ENCODE assay signal across 11 mouse cellular contexts in the genomic region with DNA sequence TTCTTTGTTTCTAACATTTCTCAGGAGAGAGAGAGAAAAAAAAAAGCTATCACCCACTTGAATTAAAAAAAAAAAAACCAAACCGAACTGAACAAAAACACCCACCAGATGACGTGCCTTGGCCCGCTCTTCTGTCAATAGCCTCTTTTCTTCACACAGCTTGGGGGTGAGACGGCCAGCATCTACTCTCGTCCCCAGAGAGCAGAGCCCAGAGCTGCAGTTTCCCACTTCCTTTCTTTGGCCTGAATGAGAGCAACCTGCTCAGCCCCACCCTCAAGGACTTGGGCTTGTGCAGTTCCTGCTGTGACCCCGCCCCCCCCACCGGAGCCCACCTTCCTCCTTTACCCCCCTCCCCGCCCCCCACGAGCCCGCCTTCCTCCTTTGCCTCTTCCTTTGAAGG. TPM values are rescaled to one million over a fixed set of nuclear protein-coding genes. Genes with fewer than 3 reads are reported as not detected.
DNase-seq lines count a peak whose midpoint lies in the region; ATAC-seq and TF ChIP-seq lines count a peak whose summit lies in the region.
"Had no signal": no experiment of that assay in that cellular context is flagged by ENCODE, and none has a peak within 500 bp of the region (broad histone marks: within the 10 kb centered on the region; RNA-seq: fewer than 3 reads in every experiment).

No protein-coding gene starts in this region.

- H3K36me3 ChIP-seq in hindbrain, embryonic 16.5 days (ENCODE audit: control insufficient read depth, insufficient read depth, low read length): no peaks in the 10 kb centered on the region
- H3K36me3 ChIP-seq in hindbrain, embryonic 10.5 days: peaks cover 31% of the 10 kb centered on the region
- H3K36me3 ChIP-seq in ES-E14 (ENCODE audit: control insufficient read depth, insufficient read depth, low read length, poor library complexity, severe bottlenecking): no peaks in the 10 kb centered on the region
- H3K36me3 ChIP-seq in forebrain, embryonic 15.5 days: no peaks in the 10 kb centered on the region
- H3K36me3 ChIP-seq: liver, embryonic 15.5 days had no signal

- H3K4me3 ChIP-seq in hindbrain, embryonic 16.5 days (ENCODE audit: low read length): no peak overlapping the region
- H3K4me3 ChIP-seq in hindbrain, embryonic 10.5 days: no peak overlapping the region
- no peak overlapping the region for H3K4me3 ChIP-seq in ES-E14 (ENCODE audit: insufficient read depth in 1 of 2, low read depth in 1 of 2, low read length in 2 of 2, poor library complexity in 1 of 2, severe bottlenecking in 1 of 2)
- H3K4me3 ChIP-seq in left cerebral cortex, adult 2 months: no peak overlapping the region
- H3K4me3 ChIP-seq in forebrain, embryonic 15.5 days: no peak overlapping the region
- H3K4me3 ChIP-seq: liver, embryonic 15.5 days had no signal

- in situ Hi-C loops in ES-E14 (cut with MboI; ENCODE audit: low sequenced_read_pairs in 2 of 2, unreplicated experiment in 2 of 2): no loop called here

- DNase-seq in hindbrain, embryonic 10.5 days (ENCODE audit: low spot score): no peak
- DNase-seq in CD4-positive helper T cell, adult 2 months (ENCODE audit: low read depth, low spot score): peak; percentile 27
- no peak for DNase-seq in ES-E14 (ENCODE audit: low read depth, low spot score)
- peak; percentile 33 for DNase-seq in naive thymus-derived CD4-positive, alpha-beta T cell, adult 2 months (ENCODE audit: low read depth)
- no peak for DNase-seq in left cerebral cortex, adult 2 months (ENCODE audit: extremely low spot score in 1 of 2, low spot score in 2 of 2)
- no peak for DNase-seq in right cerebral cortex, adult 2 months (ENCODE audit: low spot score in 2 of 2)
- DNase-seq: cerebellum, postnatal 36 days had no signal

- intact Hi-C loops in left cerebral cortex, adult 2 months (cut with DNase I): no loop called here

- H3K9me3 ChIP-seq in hindbrain, embryonic 16.5 days (ENCODE audit: control insufficient read depth, low read length): no peaks in the 10 kb centered on the region
- no peaks in the 10 kb centered on the region for H3K9me3 ChIP-seq in hindbrain, embryonic 10.5 days
- no peaks in the 10 kb centered on the region for H3K9me3 ChIP-seq in ES-E14 (ENCODE audit: control insufficient read depth, insufficient read depth, low read depth, low read length)
- no peaks in the 10 kb centered on the region for H3K9me3 ChIP-seq in forebrain, embryonic 15.5 days
- H3K9me3 ChIP-seq: liver, embryonic 15.5 days had no signal

- no peak overlapping the region; the same call in 1 of the 2 replicates for H3K4me2 ChIP-seq in hindbrain, embryonic 16.5 days (ENCODE audit: low read length)
- no peak overlapping the region for H3K4me2 ChIP-seq in forebrain, embryonic 15.5 days (replicated peaks)
- H3K4me2 ChIP-seq: liver, embryonic 15.5 days had no signal

- no peak for TF ChIP-seq CTCF in left cerebral cortex, adult 2 months (IDR thresholded peaks at IDR 0.05)

- 37% methylated on average over 10 of the region's 10 CpGs for WGBS in hindbrain, embryonic 16.5 days
- WGBS in hindbrain, embryonic 10.5 days: 41% methylated on average over 10 of the region's 10 CpGs
- WGBS in forebrain, embryonic 15.5 days: 31% methylated on average over 10 of the region's 10 CpGs

- 0 out of 2 replicates have a peak, but pooled peaks cover 5% of the 10 kb centered on the region for H3K4me1 ChIP-seq in hindbrain, embryonic 16.5 days (ENCODE audit: control insufficient read depth, insufficient read depth, low read depth, low read length)
- H3K4me1 ChIP-seq in hindbrain, embryonic 10.5 days (replicated peaks): peaks cover 24% of the 10 kb centered on the region
- H3K4me1 ChIP-seq in ES-E14 (ENCODE audit: control insufficient read depth in 2 of 2, insufficient read depth in 2 of 2, low read length in 2 of 2, poor library complexity in 1 of 2): peaks cover 0 to 3% of the 10 kb centered on the region in 2 experiments; a peak in 1 of 4 replicates
- 0 out of 2 replicates have a peak, but pooled peaks cover 3% of the 10 kb centered on the region for H3K4me1 ChIP-seq in forebrain, embryonic 15.5 days
- H3K4me1 ChIP-seq: liver, embryonic 15.5 days had no signal

- no peaks in the 10 kb centered on the region for H3K27me3 ChIP-seq in hindbrain, embryonic 16.5 days (replicated peaks; ENCODE audit: control insufficient read depth, insufficient read depth, low read length)
- no peaks in the 10 kb centered on the region for H3K27me3 ChIP-seq in hindbrain, embryonic 10.5 days (ENCODE audit: insufficient read depth, poor library complexity, severe bottlenecking)
- H3K27me3 ChIP-seq in forebrain, embryonic 15.5 days: no peaks in the 10 kb centered on the region
- H3K27me3 ChIP-seq: liver, embryonic 15.5 days had no signal

- H3K9ac ChIP-seq in hindbrain, embryonic 16.5 days (ENCODE audit: low read depth, low read length): no peak overlapping the region; the same call in 1 of the 2 replicates
- no peak overlapping the region for H3K9ac ChIP-seq in ES-E14 (ENCODE audit: insufficient read depth, low read depth, low read length, poor library complexity, severe bottlenecking)
- H3K9ac ChIP-seq in forebrain, embryonic 15.5 days (replicated peaks): no peak overlapping the region
- H3K9ac ChIP-seq: liver, embryonic 15.5 days had no signal

- ATAC-seq in hindbrain, embryonic 16.5 days: no peak
- ATAC-seq in forebrain, embryonic 15.5 days (replicated peaks): no peak

- H3K27ac ChIP-seq in hindbrain, embryonic 16.5 days (ENCODE audit: low read depth, low read length): peak overlapping the region; percentile 60; the same call in 1 of the 2 replicates
- no peak overlapping the region; the same call in 1 of the 2 replicates for H3K27ac ChIP-seq in hindbrain, embryonic 10.5 days
- H3K27ac ChIP-seq in ES-E14 (ENCODE audit: insufficient read depth, low read depth, low read length, poor library complexity, severe bottlenecking): no peak overlapping the region
- H3K27ac ChIP-seq in left cerebral cortex, adult 2 months: no peak overlapping the region
- no peak overlapping the region for H3K27ac ChIP-seq in forebrain, embryonic 15.5 days (replicated peaks)
- H3K27ac ChIP-seq: liver, embryonic 15.5 days; stomach, postnatal 0 days had no signal

TF ChIP-seq in ES-E14, 5 proteins besides CTCF, POLR2A, EP300 and RAD21:
- TF ChIP-seq ZC3H11A (IDR thresholded peaks at IDR 0.05; ENCODE audit: borderline replicate concordance, low read depth, low read length) (no peak), ZNF384 (IDR thresholded peaks at IDR 0.05; ENCODE audit: low read depth, low read length) (0 out of 2 replicates have a peak, but pooled peaks have one; percentile 19)

RNA-seq across cellular contexts. Expression of a gene that starts 48.6 kb away (rescaled TPM):
- polyA plus RNA-seq in hindbrain, embryonic 16.5 days (2015; fragmentation: Nextera tagmentation; extraction: Ambion mirVana): 0.10 and 0.30 TPM in 2 replicates
- 0.24 and 0.36 TPM in 2 replicates for polyA plus RNA-seq in hindbrain, embryonic 10.5 days (2016; fragmentation: Nextera tagmentation; extraction: Ambion mirVana)
- 0.27 and 0.74 TPM in 2 replicates for total RNA-seq in ES-E14 (2012; rRNA removed)
- under 1 TPM; 0.27 to 0.42 TPM for total RNA-seq in left cerebral cortex, adult 2 months (2021)
- polyA plus RNA-seq in forebrain, embryonic 15.5 days (2015; fragmentation: Nextera tagmentation; extraction: Ambion mirVana): not detected in 2 replicates

Comparison
In these comparisons a context has a peak if more than half of its experiments do, and no peak if none do; other contexts are left out.
1. DNase-seq: peak in CD4-positive helper T cell, adult 2 months (single experiment) and naive thymus-derived CD4-positive, alpha-beta T cell, adult 2 months (single experiment); none in hindbrain, embryonic 10.5 days (single experiment), ES-E14 (single experiment), left cerebral cortex, adult 2 months (0 of 2) and right cerebral cortex, adult 2 months (0 of 2).